Mouse (Mus musculus) brain, embryonic 14.5 days (tissue): ENCODE measurements around the gene Bicc1. TPM values are rescaled to one million over a fixed set of nuclear protein-coding genes. Genes with fewer than 3 reads are reported as not detected.
A peak's percentile ranks its signal among the peaks of the same experiment; 100 is the strongest.

Source experiments
- DNase-seq: peaks from one replicate; pipeline ENCODE4 v3.0.0-alpha.2; 2011; ENCODE audit warnings: low read depth
- CTCF ChIP-seq: fragments of 200-500 bp; IDR thresholded peaks from 2 replicates; pipeline ENCODE4 v1.5.1; 2012; ENCODE audit warnings: inconsistent platforms, mild to moderate bottlenecking, moderate library complexity, borderline replicate concordance; ENCODE audit not compliant: insufficient read depth, insufficient read length; ENCODE audit errors: extremely low read depth
- POLR2A ChIP-seq: fragments of 200-500 bp; IDR thresholded peaks from 2 replicates; pipeline ENCODE4 v1.6.1; 2012; ENCODE audit warnings: mild to moderate bottlenecking, inconsistent platforms, borderline replicate concordance; ENCODE audit not compliant: poor library complexity, insufficient read depth, insufficient read length, severe bottlenecking; ENCODE audit errors: extremely low read depth
- polyA plus RNA-seq: library from polyadenylated mRNA; depleted of rRNA; stranded (reverse); fragments of >200 nt; gene quantifications from 2 replicates; pipeline ENCODE4 v1.2.3, GENCODE M21; 2012

Gene Bicc1
- polyA plus RNA-seq, 1 experiment: 6.9 TPM

DNA sequence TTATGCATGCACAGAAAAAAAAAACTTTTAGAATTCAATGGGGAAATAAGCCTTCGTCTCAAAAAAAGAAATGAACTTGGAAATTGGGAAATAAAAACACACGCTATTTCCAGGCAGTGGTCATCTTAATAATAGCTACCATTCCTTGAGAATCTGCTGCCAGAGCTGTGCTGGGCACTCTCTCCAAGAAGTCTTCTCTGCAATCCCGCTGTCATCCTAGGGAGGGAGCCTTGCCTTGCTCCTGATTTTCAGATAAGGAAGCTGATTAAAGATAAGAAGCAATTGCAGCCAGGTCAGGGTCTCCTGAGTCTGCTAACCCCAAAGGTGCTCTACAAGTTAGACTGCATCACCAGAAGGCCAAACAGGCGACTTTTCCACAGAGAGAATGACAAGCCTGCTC, 161.4 kb downstream of the Bicc1 start:
- TF ChIP-seq POLR2A (no peak), CTCF (peak; percentile 53; the same call in 1 of the 2 replicates)
- DNase-seq: peak; percentile 46

- no peak for TF ChIP-seq CTCF
- TF ChIP-seq POLR2A: no peak
- DNase-seq: no peak
Measured at GRCm38 (mm10) chr10:70996051-70996450, 163.4 kb downstream of the Bicc1 start.

GRCm38 (mm10) chr10:70994135-70994497, 165.4 kb downstream of the Bicc1 start:
- TF ChIP-seq POLR2A (no peak), CTCF (no peak)
- DNase-seq: no peak

- peak; percentile 87 for DNase-seq
- TF ChIP-seq CTCF: no peak
- no peak for TF ChIP-seq POLR2A
Measured at GRCm38 (mm10) chr10:70993497-70994134, 165.9 kb downstream of the Bicc1 start.

GRCm38 (mm10) chr10:70987396-70987795, 172.1 kb downstream of the Bicc1 start:
- no peak for TF ChIP-seq POLR2A
- TF ChIP-seq CTCF: no peak

GRCm38 (mm10) chr10:70983036-70983670, 176.3 kb downstream of the Bicc1 start:
- no peak for TF ChIP-seq POLR2A
- DNase-seq: no peak

More at GRCm38 (mm10) chr10:70987396-70987795, 172.1 kb downstream of the Bicc1 start:
- no peak for DNase-seq

DNA sequence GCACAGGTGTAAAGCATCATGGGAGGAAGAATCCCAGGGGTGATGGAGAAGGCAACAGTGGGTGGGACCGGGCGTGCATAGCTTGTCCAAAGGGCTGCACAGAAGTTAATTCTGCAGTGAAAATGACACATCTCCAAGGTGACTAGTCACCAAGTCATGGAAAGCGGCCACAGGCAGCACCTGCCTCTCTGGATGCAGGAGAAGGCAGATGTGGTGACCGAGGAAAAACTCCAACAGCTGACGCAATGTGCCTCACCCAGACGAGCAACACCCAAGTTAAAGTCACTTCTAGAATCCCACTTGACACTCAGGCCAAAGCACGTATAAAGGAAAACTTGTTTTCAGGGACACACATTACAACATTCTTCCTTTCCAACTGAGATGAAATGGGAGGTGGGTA, 177.3 kb downstream of the Bicc1 start:
- no peak for DNase-seq
- TF ChIP-seq POLR2A (no peak), CTCF (no peak)

- TF ChIP-seq CTCF (no peak), POLR2A (no peak)
- DNase-seq: no peak
Measured at GRCm38 (mm10) chr10:70979657-70980056, 179.8 kb downstream of the Bicc1 start.

DNA sequence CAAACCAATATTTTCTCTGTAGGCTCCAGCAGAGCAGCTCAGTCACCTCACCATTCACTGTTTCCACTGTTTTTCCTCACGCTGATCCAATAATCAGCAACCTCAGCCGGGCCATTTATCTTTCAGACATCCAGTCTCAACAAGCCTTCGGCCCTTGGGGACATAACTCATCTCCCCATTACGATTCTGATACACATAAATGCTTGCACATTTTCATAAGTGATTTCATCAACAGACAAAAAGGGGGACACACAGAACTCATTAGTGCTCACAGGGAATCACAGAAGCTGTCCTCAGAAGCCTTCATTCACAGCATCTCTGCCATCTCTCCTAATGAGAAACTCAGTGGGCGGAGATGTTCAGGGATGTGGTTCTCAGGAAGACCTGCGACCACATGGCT, 182.4 kb downstream of the Bicc1 start:
- TF ChIP-seq CTCF: no peak
- TF ChIP-seq POLR2A: no peak
- peak; percentile 19 for DNase-seq

GRCm38 (mm10) chr10:70976633-70977032, 182.9 kb downstream of the Bicc1 start:
- TF ChIP-seq CTCF: no peak
- no peak for TF ChIP-seq POLR2A
- DNase-seq: no peak

GRCm38 (mm10) chr10:70971156-70971555, 188.3 kb downstream of the Bicc1 start:
- TF ChIP-seq CTCF: no peak
- no peak for TF ChIP-seq POLR2A
- DNase-seq: peak; percentile 36
